Mouse (Mus musculus) heart, adult 2 months (tissue): ENCODE measurements at regions not wholly inside any gene's neighbourhood (a gene's known extent, or its start where the extent isn't known, plus 50 kb on each side); places are given as distances from the start of the nearest gene placed in this dataset.
"Not testable (repeated sequence)": the region's sequence is repeated elsewhere in the genome, so short reads cannot be mapped to it uniquely, and the experiment has no call there.

Source experiments
- DNase-seq, 2 experiments: peaks; one replicate each; pipeline ENCODE4 v3.0.0; 2021
- H3K27ac ChIP-seq: fragments of 200-600 bp; 2 replicates; pipeline ENCODE4 v1.8.1; 2022
- H3K27me3 ChIP-seq: fragments of 200-500 bp; 2 replicates; pipeline ENCODE4 v1.6.1; 2012; ENCODE audit warnings: mild to moderate bottlenecking, low read length, inconsistent platforms, mixed read lengths; ENCODE audit not compliant: control insufficient read depth, insufficient read depth
- H3K36me3 ChIP-seq: fragments of 200-500 bp; 2 replicates; pipeline ENCODE4 v1.6.1; 2012; ENCODE audit warnings: low read length, inconsistent platforms; ENCODE audit not compliant: control insufficient read depth, insufficient read depth
- H3K4me1 ChIP-seq: fragments of 200-500 bp; 2 replicates; pipeline ENCODE4 v1.6.1; 2011; ENCODE audit warnings: low read length; ENCODE audit not compliant: control insufficient read depth, insufficient read depth
- H3K4me3 ChIP-seq: fragments of 200-600 bp; 2 replicates; pipeline ENCODE4 v1.8.1; 2022
- H3K79me2 ChIP-seq: fragments of 200-500 bp; replicated peaks from 2 replicates; pipeline ENCODE4 v1.6.1; 2012; ENCODE audit warnings: mild to moderate bottlenecking, inconsistent platforms, low read length, moderate library complexity, mixed read lengths; ENCODE audit not compliant: control insufficient read depth, insufficient read depth
- H3K9ac ChIP-seq: fragments of 200-500 bp; 2 replicates; pipeline ENCODE4 v1.6.1; 2012; ENCODE audit warnings: low read depth, mild to moderate bottlenecking, control low read depth, inconsistent platforms, low read length, mixed read lengths
- CTCF ChIP-seq: fragments of 200-600 bp; IDR thresholded peaks from 2 replicates; pipeline ENCODE4 v1.8.1; 2022; ENCODE audit warnings: antibody characterized with exemption, mild to moderate bottlenecking, moderate library complexity
- EP300 ChIP-seq: fragments of 200-500 bp; IDR thresholded peaks from 2 replicates; pipeline ENCODE4 v1.6.1; 2011; ENCODE audit warnings: low read depth, low read length, control low read depth; ENCODE audit not compliant: insufficient read depth
- POLR2A ChIP-seq: fragments of 200-500 bp; IDR thresholded peaks from 2 replicates; pipeline ENCODE4 v1.6.1; 2011; ENCODE audit warnings: mild to moderate bottlenecking, low read depth, low read length, control low read depth; ENCODE audit not compliant: insufficient read depth
- WGBS: fragments of 180-500 bp; shearing (Covaris S2); methylation state at CpG from one replicate; pipeline ENCODE4 v1.1.7; 2018; 5-methylcytosine and 5-hydroxymethylcytosine counted together
- intact Hi-C: fragments of 180-260 bp; cut with DNase I; formaldehyde crosslinking; loops from one replicate; pipeline ENCODE4 v1.15.1; 2025

- H3K27me3 ChIP-seq = no peaks in the 10 kb centered on the region
- no peaks in the 10 kb centered on the region for H3K4me1 ChIP-seq
- intact Hi-C loops = no loop called here
- no peak overlapping the region for H3K27ac ChIP-seq
- H3K9ac ChIP-seq = no peak overlapping the region
- WGBS = 65% methylated on average over 5 of the region's 5 CpGs
- DNase-seq = no peak
- no peaks in the 10 kb centered on the region for H3K36me3 ChIP-seq
- TF ChIP-seq POLR2A = no peak
- TF ChIP-seq EP300 = no peak
- TF ChIP-seq CTCF = no peak
- no peaks in the 10 kb centered on the region for H3K79me2 ChIP-seq
- H3K4me3 ChIP-seq = no peak overlapping the region
These were observed 127.6 kb upstream of the Dlgap1 start for GRCm38 (mm10) chr17:69841308-69841707.

DNA sequence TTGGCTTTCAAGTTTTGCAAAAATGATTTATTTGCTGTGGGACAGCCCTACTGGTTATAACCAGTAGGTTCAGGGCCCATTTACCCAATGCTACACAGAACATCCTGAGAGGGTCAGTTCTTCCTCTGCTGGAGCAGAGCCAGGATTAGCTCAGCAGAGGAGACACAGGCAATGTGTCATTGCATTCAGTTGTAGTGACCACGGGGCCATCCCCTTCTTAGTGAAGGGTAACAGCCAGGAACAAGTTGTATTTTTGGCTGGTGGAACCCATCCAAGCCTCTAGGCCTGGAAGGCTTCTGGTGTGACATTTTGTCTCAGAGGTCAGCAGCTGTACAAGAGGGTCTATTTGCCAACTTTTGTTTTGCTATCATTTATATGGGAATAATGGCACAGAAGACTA is 120.6 kb upstream of the Dlgap1 start:
- Histone ChIP-seq H3K36me3 (no peaks in the 10 kb centered on the region), H3K4me1 (no peaks in the 10 kb centered on the region), H3K79me2 (no peaks in the 10 kb centered on the region), H3K27me3 (no peaks in the 10 kb centered on the region), H3K9ac (no peak overlapping the region), H3K4me3 (no peak overlapping the region), H3K27ac (no peak overlapping the region)
- TF ChIP-seq EP300 (no peak), CTCF (no peak), POLR2A (no peak)
- peak in 1 of 2 experiments; percentile 14 for DNase-seq
- intact Hi-C loops = no loop called here
- WGBS = 14% methylated on average over 1 of the region's 1 CpGs

- Histone ChIP-seq H3K27me3 (no peaks in the 10 kb centered on the region), H3K36me3 (no peaks in the 10 kb centered on the region), H3K9ac (no peak overlapping the region), H3K27ac (no peak overlapping the region), H3K4me1 (no peaks in the 10 kb centered on the region), H3K4me3 (no peak overlapping the region), H3K79me2 (no peaks in the 10 kb centered on the region)
- no peak for DNase-seq
- WGBS = 8% methylated on average over 1 of the region's 1 CpGs
- no peak for TF ChIP-seq POLR2A
- no peak for TF ChIP-seq EP300
- no peak for TF ChIP-seq CTCF
- intact Hi-C loops = no loop called here
These were observed 118.8 kb upstream of the Dlgap1 start for GRCm38 (mm10) chr17:69850075-69850474.

GRCm38 (mm10) chr17:69879958-69880357 is 88.9 kb upstream of the Dlgap1 start:
- intact Hi-C loops, H3K36me3 ChIP-seq, H3K4me1 ChIP-seq, H3K9ac ChIP-seq, DNase-seq, H3K4me3 ChIP-seq, H3K79me2 ChIP-seq, H3K27me3 ChIP-seq, H3K27ac ChIP-seq: not testable (repeated sequence)
- 84% methylated on average over 8 of the region's 8 CpGs for WGBS

- no peaks in the 10 kb centered on the region for H3K36me3 ChIP-seq
- H3K4me3 ChIP-seq = no peak overlapping the region
- 53% methylated on average over 4 of the region's 4 CpGs for WGBS
- H3K4me1 ChIP-seq = no peaks in the 10 kb centered on the region
- H3K9ac ChIP-seq = no peak overlapping the region
- no peak overlapping the region for H3K27ac ChIP-seq
- H3K79me2 ChIP-seq = no peaks in the 10 kb centered on the region
- no peak for DNase-seq
- intact Hi-C loops = no loop called here
- TF ChIP-seq EP300 (no peak), CTCF (no peak), POLR2A (no peak)
- H3K27me3 ChIP-seq = no peaks in the 10 kb centered on the region
These were observed 74.9 kb upstream of the Dlgap1 start for GRCm38 (mm10) chr17:69893980-69894379.
